Mouse (Mus musculus) gastrocnemius, postnatal 14 days (tissue): ENCODE results near the gene Myh11. TPM values are rescaled to one million over a fixed set of nuclear protein-coding genes. Genes with fewer than 3 reads are reported as not detected.

Experiments
- DNase-seq: peaks from one replicate; pipeline ENCODE4 v3.0.0; 2021; ENCODE audit warnings: mixed read lengths
- intact Hi-C: fragments of 180-260 bp; cut with DNase I; formaldehyde crosslinking; loops from one replicate; pipeline ENCODE4 v1.15.1; 2025; ENCODE audit warnings: low total_unique reads
- long read RNA-seq, 2 experiments: library from polyadenylated mRNA; stranded (forward); transcript quantifications; one replicate each; pipeline ENCODE4 v2.0.0; 2021
- total RNA-seq, 2 experiments: library from RNA; stranded (reverse); gene quantifications; 2 replicates each; pipeline ENCODE4 v1.2.3; 2021

Myh11 gene
- 10 to 100 TPM; 20.8 to 21.5 TPM for total RNA-seq
- long read RNA-seq, experiment 1, full-length matches to known transcripts, result 5 of 12 reads
- long read RNA-seq, experiment 1, partial matches to known transcripts, result 7 of 12 reads
- long read RNA-seq, experiment 1, other reads (novel, unspliced or antisense), result 0 of 12 reads
- long read RNA-seq, experiment 2, full-length matches to known transcripts, result 19 of 25 reads
- long read RNA-seq, experiment 2, partial matches to known transcripts, result 2 of 25 reads
- long read RNA-seq, experiment 2, other reads (novel, unspliced or antisense), result 4 of 25 reads

- intact Hi-C loops, result loop anchor here (5.0 kb wide), 1 partner anchor 54 kb away; no protein-coding TSS in a partner anchor
- DNase-seq, result peak; percentile 81
Measured at GRCm38 (mm10) chr16:14291223-14291622, at the start of gene Myh11. Gene Myh11, minus strand, starts transcription at chr16:14291372.

GRCm38 (mm10) chr16:14328156-14328555, 37.0 kb upstream of the Myh11 start:
- no peak for DNase-seq
- intact Hi-C loops, result no loop called here

GRCm38 (mm10) chr16:14320494-14320893, 29.3 kb upstream of the Myh11 start:
- intact Hi-C loops, result no loop called here
- no peak for DNase-seq

GRCm38 (mm10) chr16:14319681-14320080, 28.5 kb upstream of the Myh11 start:
- no peak for DNase-seq
- intact Hi-C loops, result no loop called here

GRCm38 (mm10) chr16:14316884-14317876, 26.0 kb upstream of the Myh11 start, which contains the start of gene Fopnl:
Gene Fopnl, minus strand, starts transcription at chr16:14317405.
- intact Hi-C loops, result no loop called here

GRCm38 (mm10) chr16:14312914-14313313, 21.7 kb upstream of the Myh11 start:
- no peak for DNase-seq
- intact Hi-C loops, result no loop called here

More at GRCm38 (mm10) chr16:14316884-14317876, 26.0 kb upstream of the Myh11 start, which contains the start of gene Fopnl:
- DNase-seq, result peak; percentile 99

GRCm38 (mm10) chr16:14311371-14311770, 20.2 kb upstream of the Myh11 start:
- intact Hi-C loops, result no loop called here
- no peak for DNase-seq

GRCm38 (mm10) chr16:14309833-14310232, 18.7 kb upstream of the Myh11 start:
- intact Hi-C loops, result no loop called here
- no peak for DNase-seq

- intact Hi-C loops, result no loop called here
- no peak for DNase-seq
Measured at GRCm38 (mm10) chr16:14308245-14309073, 17.3 kb upstream of the Myh11 start.

GRCm38 (mm10) chr16:14307373-14307772, 16.2 kb upstream of the Myh11 start:
- DNase-seq, result no peak
- intact Hi-C loops, result no loop called here

GRCm38 (mm10) chr16:14306451-14306850, 15.3 kb upstream of the Myh11 start:
- intact Hi-C loops, result no loop called here

GRCm38 (mm10) chr16:14304791-14305190, 13.6 kb upstream of the Myh11 start:
- intact Hi-C loops, result no loop called here
- DNase-seq, result no peak

More at GRCm38 (mm10) chr16:14306451-14306850, 15.3 kb upstream of the Myh11 start:
- no peak for DNase-seq

GRCm38 (mm10) chr16:14303676-14304075, 12.5 kb upstream of the Myh11 start:
- intact Hi-C loops, result no loop called here
- no peak for DNase-seq

GRCm38 (mm10) chr16:14303148-14303547, 12.0 kb upstream of the Myh11 start:
- no peak for DNase-seq
- intact Hi-C loops, result no loop called here

GRCm38 (mm10) chr16:14298461-14298860, 7.3 kb upstream of the Myh11 start:
- no peak for DNase-seq
- intact Hi-C loops, result no loop called here

- DNase-seq, result no peak
- intact Hi-C loops, result no loop called here
Measured at GRCm38 (mm10) chr16:14297746-14298145, 6.6 kb upstream of the Myh11 start.

- DNase-seq, result no peak
- intact Hi-C loops, result no loop called here
Measured at GRCm38 (mm10) chr16:14297137-14297536, 6.0 kb upstream of the Myh11 start.

GRCm38 (mm10) chr16:14296544-14297124, 5.5 kb upstream of the Myh11 start:
- DNase-seq, result no peak
- intact Hi-C loops, result no loop called here

GRCm38 (mm10) chr16:14295291-14295690, 4.1 kb upstream of the Myh11 start:
- DNase-seq, result no peak
- intact Hi-C loops, result no loop called here
